Comparison of ENCODE assay signal across 9 mouse cellular contexts in genomic region chr11:70973947-70974346, GRCm38 (mm10). TPM values are rescaled to one million over a fixed set of nuclear protein-coding genes. Genes with fewer than 3 reads are reported as not detected.
DNase-seq lines count a peak whose midpoint lies in the region; ATAC-seq and TF ChIP-seq lines count a peak whose summit lies in the region.
"Had no signal": no experiment of that assay in that cellular context is flagged by ENCODE, and none has a peak within 500 bp of the region (broad histone marks: within the 10 kb centered on the region; RNA-seq: fewer than 3 reads in every experiment).

No protein-coding gene starts in this region.

- peak; percentile 61 for TF ChIP-seq CTCF in midbrain, postnatal 0 days (IDR thresholded peaks at IDR 0.05)
- peak; percentile 31; the same call in 1 of the 2 replicates for TF ChIP-seq CTCF in small intestine, adult 2 months (IDR thresholded peaks at IDR 0.05; ENCODE audit: extremely low read depth, insufficient read length, insufficient replicate concordance, low read depth, low read length)

- H3K27ac ChIP-seq in hindbrain, embryonic 10.5 days = no peak overlapping the region
- H3K27ac ChIP-seq in hindbrain, embryonic 12.5 days = no peak overlapping the region
- H3K27ac ChIP-seq in midbrain, postnatal 0 days (ENCODE audit: low read depth, low read length) = no peak overlapping the region
- H3K27ac ChIP-seq in midbrain, embryonic 11.5 days (ENCODE audit: low read depth, low read length) = no peak overlapping the region
- no peak overlapping the region for H3K27ac ChIP-seq in small intestine, adult 2 months (ENCODE audit: insufficient read depth, low read depth, low read length)
- H3K27ac ChIP-seq: hindbrain, embryonic 15.5 days had no signal

- peaks cover 69% of the 10 kb centered on the region for H3K36me3 ChIP-seq in hindbrain, embryonic 10.5 days
- H3K36me3 ChIP-seq in hindbrain, embryonic 12.5 days = peaks cover 58% of the 10 kb centered on the region
- H3K36me3 ChIP-seq in midbrain, postnatal 0 days (ENCODE audit: insufficient read depth, low read length) = peaks cover 38% of the 10 kb centered on the region
- peaks cover 25% of the 10 kb centered on the region for H3K36me3 ChIP-seq in midbrain, embryonic 11.5 days (ENCODE audit: control insufficient read depth, insufficient read depth, low read length)
- peaks cover 29% of the 10 kb centered on the region for H3K36me3 ChIP-seq in small intestine, adult 2 months (ENCODE audit: control insufficient read depth, insufficient read depth, low read length)

- ATAC-seq in hindbrain, embryonic 12.5 days (ENCODE audit: low FRiP score) = no peak
- no peak for ATAC-seq in midbrain, postnatal 0 days (ENCODE audit: low FRiP score)
- ATAC-seq in midbrain, embryonic 11.5 days (ENCODE audit: low FRiP score) = no peak

- H3K4me1 ChIP-seq in hindbrain, embryonic 10.5 days (replicated peaks) = peaks cover 11% of the 10 kb centered on the region
- H3K4me1 ChIP-seq in hindbrain, embryonic 12.5 days = peaks cover 5% of the 10 kb centered on the region
- no peaks in the 10 kb centered on the region for H3K4me1 ChIP-seq in midbrain, postnatal 0 days (ENCODE audit: insufficient read depth, low read length)
- H3K4me1 ChIP-seq in midbrain, embryonic 11.5 days (ENCODE audit: control insufficient read depth, insufficient read depth, low read length) = no peaks in the 10 kb centered on the region
- peaks cover 5% of the 10 kb centered on the region for H3K4me1 ChIP-seq in small intestine, adult 2 months (ENCODE audit: control insufficient read depth, insufficient read depth, insufficient read length, low read length)

- H3K9me3 ChIP-seq in hindbrain, embryonic 10.5 days = no peaks in the 10 kb centered on the region
- H3K9me3 ChIP-seq in hindbrain, embryonic 12.5 days (replicated peaks) = no peaks in the 10 kb centered on the region
- H3K9me3 ChIP-seq in midbrain, postnatal 0 days (ENCODE audit: low read length) = no peaks in the 10 kb centered on the region
- no peaks in the 10 kb centered on the region for H3K9me3 ChIP-seq in midbrain, embryonic 11.5 days (ENCODE audit: control insufficient read depth, low read length)
- H3K9me3 ChIP-seq: hindbrain, embryonic 15.5 days had no signal

- TF ChIP-seq POLR2A in small intestine, adult 2 months (IDR thresholded peaks at IDR 0.05; ENCODE audit: low read depth, low read length) = no peak

- peak; percentile 12 for DNase-seq in hindbrain, embryonic 10.5 days (ENCODE audit: low spot score)
- DNase-seq in midbrain, postnatal 0 days (ENCODE audit: low spot score) = peak; percentile 33
- DNase-seq in midbrain, embryonic 11.5 days (ENCODE audit: low spot score, missing footprints) = no peak
- DNase-seq in ZHBTc4 (ENCODE audit: low read depth, low spot score) = peak; percentile 71
- no peak for DNase-seq in cerebellum, adult 9-11 months
- DNase-seq in adrenal gland, postnatal 25 days = no peak

- no peak overlapping the region for H3K4me3 ChIP-seq in hindbrain, embryonic 10.5 days
- no peak overlapping the region for H3K4me3 ChIP-seq in hindbrain, embryonic 12.5 days
- H3K4me3 ChIP-seq in midbrain, postnatal 0 days (ENCODE audit: low read depth, low read length) = no peak overlapping the region
- H3K4me3 ChIP-seq in midbrain, embryonic 11.5 days (ENCODE audit: low read depth, low read length) = no peak overlapping the region
- no peak overlapping the region for H3K4me3 ChIP-seq in small intestine, adult 2 months (ENCODE audit: low read depth, low read length)
- H3K4me3 ChIP-seq: hindbrain, embryonic 15.5 days had no signal

- WGBS in hindbrain, embryonic 10.5 days = 80% methylated on average over 4 of the region's 4 CpGs
- 72% methylated on average over 4 of the region's 4 CpGs for WGBS in hindbrain, embryonic 12.5 days
- 71% methylated on average over 4 of the region's 4 CpGs for WGBS in midbrain, postnatal 0 days
- WGBS in midbrain, embryonic 11.5 days = 84% methylated on average over 4 of the region's 4 CpGs
- WGBS in small intestine, adult 2 months = 78% methylated on average over 4 of the region's 4 CpGs

- H3K27me3 ChIP-seq in hindbrain, embryonic 10.5 days (ENCODE audit: insufficient read depth, poor library complexity, severe bottlenecking) = no peaks in the 10 kb centered on the region
- H3K27me3 ChIP-seq in hindbrain, embryonic 12.5 days = no peaks in the 10 kb centered on the region
- no peaks in the 10 kb centered on the region for H3K27me3 ChIP-seq in midbrain, postnatal 0 days (ENCODE audit: insufficient read depth, low read length)
- H3K27me3 ChIP-seq in midbrain, embryonic 11.5 days (ENCODE audit: control insufficient read depth, insufficient read depth, low read length) = no peaks in the 10 kb centered on the region
- H3K27me3 ChIP-seq in small intestine, adult 2 months (ENCODE audit: control insufficient read depth, insufficient read depth, low read length) = no peaks in the 10 kb centered on the region
- H3K27me3 ChIP-seq: hindbrain, embryonic 15.5 days had no signal

- H3K4me2 ChIP-seq in hindbrain, embryonic 12.5 days (replicated peaks) = no peak overlapping the region
- no peak overlapping the region for H3K4me2 ChIP-seq in midbrain, postnatal 0 days (ENCODE audit: low read depth, low read length, poor library complexity, severe bottlenecking)
- H3K4me2 ChIP-seq in midbrain, embryonic 11.5 days = no peak overlapping the region
- H3K4me2 ChIP-seq: hindbrain, embryonic 15.5 days had no signal

- no peak overlapping the region for H3K9ac ChIP-seq in hindbrain, embryonic 12.5 days
- H3K9ac ChIP-seq in midbrain, postnatal 0 days (replicated peaks; ENCODE audit: low read length, poor library complexity, severe bottlenecking) = no peak overlapping the region
- H3K9ac ChIP-seq in midbrain, embryonic 11.5 days (ENCODE audit: low read length) = no peak overlapping the region
- H3K9ac ChIP-seq: hindbrain, embryonic 15.5 days had no signal

RNA-seq across cellular contexts. Expression of gene Rpain, which starts 3.9 kb away (rescaled TPM):
- 90.0 and 92.8 TPM in 2 replicates for polyA plus RNA-seq in hindbrain, embryonic 10.5 days (2016; fragmentation: Nextera tagmentation; extraction: Ambion mirVana)
- polyA plus RNA-seq in hindbrain, embryonic 12.5 days (2016; fragmentation: Nextera tagmentation; extraction: Ambion mirVana) = 58.2 and 68.5 TPM in 2 replicates
- total RNA-seq in midbrain, postnatal 0 days (2014; rRNA removed) = 20.1 and 25.6 TPM in 2 replicates
- polyA plus RNA-seq in midbrain, postnatal 0 days (2015; fragmentation: Nextera tagmentation; extraction: Ambion mirVana) = 60.6 and 68.3 TPM in 2 replicates
- polyA plus RNA-seq in midbrain, embryonic 11.5 days (2014; fragmentation: Nextera tagmentation; extraction: Ambion mirVana) = 74.3 and 81.7 TPM in 2 replicates
- polyA plus RNA-seq in small intestine, adult 2 months (2012; rRNA removed) = 6.5 and 8.1 TPM in 2 replicates
- total RNA-seq in adrenal gland, postnatal 25 days (2021) = 27.0 and 40.9 TPM in 2 replicates

RNA-seq across cellular contexts. Expression of gene Nup88, which starts 4.2 kb away (rescaled TPM):
- 132 and 148 TPM in 2 replicates for polyA plus RNA-seq in hindbrain, embryonic 10.5 days (2016; fragmentation: Nextera tagmentation; extraction: Ambion mirVana)
- 131 and 148 TPM in 2 replicates for polyA plus RNA-seq in hindbrain, embryonic 12.5 days (2016; fragmentation: Nextera tagmentation; extraction: Ambion mirVana)
- 63.8 and 98.6 TPM in 2 replicates for total RNA-seq in midbrain, postnatal 0 days (2014; rRNA removed)
- 98.2 and 104 TPM in 2 replicates for polyA plus RNA-seq in midbrain, postnatal 0 days (2015; fragmentation: Nextera tagmentation; extraction: Ambion mirVana)
- 180 and 183 TPM in 2 replicates for polyA plus RNA-seq in midbrain, embryonic 11.5 days (2014; fragmentation: Nextera tagmentation; extraction: Ambion mirVana)
- polyA plus RNA-seq in small intestine, adult 2 months (2012; rRNA removed) = 4.3 and 7.6 TPM in 2 replicates
- total RNA-seq in adrenal gland, postnatal 25 days (2021) = 59.6 and 62.3 TPM in 2 replicates

RNA-seq across cellular contexts. Expression of gene C1qbp, which starts 8.9 kb away (rescaled TPM):
- polyA plus RNA-seq in hindbrain, embryonic 10.5 days (2016; fragmentation: Nextera tagmentation; extraction: Ambion mirVana) = 273 and 311 TPM in 2 replicates
- 204 and 206 TPM in 2 replicates for polyA plus RNA-seq in hindbrain, embryonic 12.5 days (2016; fragmentation: Nextera tagmentation; extraction: Ambion mirVana)
- 21.9 and 33.2 TPM in 2 replicates for total RNA-seq in midbrain, postnatal 0 days (2014; rRNA removed)
- polyA plus RNA-seq in midbrain, postnatal 0 days (2015; fragmentation: Nextera tagmentation; extraction: Ambion mirVana) = 189 and 194 TPM in 2 replicates
- 246 and 255 TPM in 2 replicates for polyA plus RNA-seq in midbrain, embryonic 11.5 days (2014; fragmentation: Nextera tagmentation; extraction: Ambion mirVana)
- polyA plus RNA-seq in small intestine, adult 2 months (2012; rRNA removed) = 125 and 165 TPM in 2 replicates
- 190 and 227 TPM in 2 replicates for total RNA-seq in adrenal gland, postnatal 25 days (2021)

RNA-seq across cellular contexts. Expression of gene Dhx33, which starts 30.3 kb away (rescaled TPM):
- polyA plus RNA-seq in hindbrain, embryonic 10.5 days (2016; fragmentation: Nextera tagmentation; extraction: Ambion mirVana) = 18.8 and 21.7 TPM in 2 replicates
- 21.3 and 22.3 TPM in 2 replicates for polyA plus RNA-seq in hindbrain, embryonic 12.5 days (2016; fragmentation: Nextera tagmentation; extraction: Ambion mirVana)
- total RNA-seq in midbrain, postnatal 0 days (2014; rRNA removed) = 24.0 and 30.0 TPM in 2 replicates
- 8.6 and 10.1 TPM in 2 replicates for polyA plus RNA-seq in midbrain, postnatal 0 days (2015; fragmentation: Nextera tagmentation; extraction: Ambion mirVana)
- 15.9 and 16.5 TPM in 2 replicates for polyA plus RNA-seq in midbrain, embryonic 11.5 days (2014; fragmentation: Nextera tagmentation; extraction: Ambion mirVana)
- polyA plus RNA-seq in small intestine, adult 2 months (2012; rRNA removed) = 3.9 and 8.2 TPM in 2 replicates
- 30.8 and 35.1 TPM in 2 replicates for total RNA-seq in adrenal gland, postnatal 25 days (2021)

RNA-seq across cellular contexts. Expression of gene Mis12, which starts 45.5 kb away (rescaled TPM):
- polyA plus RNA-seq in hindbrain, embryonic 10.5 days (2016; fragmentation: Nextera tagmentation; extraction: Ambion mirVana) = 50.8 and 62.6 TPM in 2 replicates
- polyA plus RNA-seq in hindbrain, embryonic 12.5 days (2016; fragmentation: Nextera tagmentation; extraction: Ambion mirVana) = 49.7 and 53.4 TPM in 2 replicates
- 7.6 and 11.3 TPM in 2 replicates for total RNA-seq in midbrain, postnatal 0 days (2014; rRNA removed)
- polyA plus RNA-seq in midbrain, postnatal 0 days (2015; fragmentation: Nextera tagmentation; extraction: Ambion mirVana) = 12.7 and 13.1 TPM in 2 replicates
- polyA plus RNA-seq in midbrain, embryonic 11.5 days (2014; fragmentation: Nextera tagmentation; extraction: Ambion mirVana) = 56.8 and 57.5 TPM in 2 replicates
- 0.30 and 1.5 TPM in 2 replicates for polyA plus RNA-seq in small intestine, adult 2 months (2012; rRNA removed)
- 24.0 and 24.5 TPM in 2 replicates for total RNA-seq in adrenal gland, postnatal 25 days (2021)

Comparison
In these comparisons a context has a peak if more than half of its experiments do, and no peak if none do; other contexts are left out.
1. DNase-seq: peak in hindbrain, embryonic 10.5 days (single experiment), midbrain, postnatal 0 days (single experiment) and ZHBTc4 (single experiment); none in midbrain, embryonic 11.5 days (single experiment), cerebellum, adult 9-11 months (single experiment) and adrenal gland, postnatal 25 days (single experiment).
2. RNA of gene Nup88, which starts 4.2 kb away (polyA plus RNA-seq): 180 to 183 TPM in midbrain, embryonic 11.5 days, 132 to 148 TPM in hindbrain, embryonic 10.5 days, 131 to 148 TPM in hindbrain, embryonic 12.5 days and 98.2 to 104 TPM in midbrain, postnatal 0 days; 4.3 to 7.6 TPM in small intestine, adult 2 months; every median in the first group is over 10 times any median in the second.